Mouse (Mus musculus): ENCODE measurements around the gene Etl4.

Etl4 gene

GRCm38 (mm10) chr2:20768681-20769080 is 859.1 kb downstream of the Etl4 start:
- no peak for DNase-seq (ENCODE audit: low spot score)

DNA sequence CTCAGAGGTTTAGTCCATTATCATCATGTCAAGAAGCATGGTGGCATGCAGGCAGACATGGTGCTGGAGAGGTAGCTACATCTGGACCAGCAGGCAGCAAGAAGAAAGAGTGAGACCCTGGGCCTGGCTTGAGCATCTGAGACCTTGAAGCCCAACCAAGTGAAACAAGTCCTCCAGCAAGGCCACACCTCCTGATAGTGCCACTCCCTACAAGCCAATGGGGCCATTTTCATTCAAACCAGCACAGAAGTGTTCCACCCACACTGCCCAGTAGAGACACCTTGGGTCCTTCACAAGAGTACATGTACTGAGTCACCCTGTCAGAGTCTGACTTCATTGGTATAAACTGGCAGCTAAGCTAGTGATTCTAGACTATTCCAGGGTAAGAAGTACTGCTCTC is 860.6 kb downstream of the Etl4 start:
- no peak for DNase-seq (ENCODE audit: low spot score)

GRCm38 (mm10) chr2:20774462-20774861 is 864.9 kb downstream of the Etl4 start:
- DNase-seq (ENCODE audit: low spot score) = no peak

- no peak for DNase-seq (ENCODE audit: low spot score)
Measured at GRCm38 (mm10) chr2:20776171-20776704, 866.7 kb downstream of the Etl4 start.

DNA sequence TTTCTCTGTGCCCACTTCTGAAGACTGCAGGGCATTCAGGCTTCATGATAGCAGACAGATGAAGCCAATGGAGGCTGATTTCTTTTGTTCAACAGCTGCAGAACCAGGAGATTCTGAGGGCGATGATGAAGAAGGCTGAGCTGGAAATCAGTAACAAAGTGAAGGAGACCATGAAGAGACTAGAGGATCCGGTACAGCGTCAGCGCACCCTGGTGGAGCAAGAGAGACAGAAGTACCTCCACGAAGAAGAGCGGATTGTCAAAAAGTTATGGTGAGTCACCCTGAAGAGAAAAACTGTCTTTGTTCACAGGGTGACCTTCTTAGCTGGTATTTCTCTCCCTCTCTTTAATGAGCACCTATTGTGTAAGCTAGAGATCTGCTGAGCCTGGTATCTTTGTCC is 868.4 kb downstream of the Etl4 start:
- no peak for DNase-seq (ENCODE audit: low spot score)

DNA sequence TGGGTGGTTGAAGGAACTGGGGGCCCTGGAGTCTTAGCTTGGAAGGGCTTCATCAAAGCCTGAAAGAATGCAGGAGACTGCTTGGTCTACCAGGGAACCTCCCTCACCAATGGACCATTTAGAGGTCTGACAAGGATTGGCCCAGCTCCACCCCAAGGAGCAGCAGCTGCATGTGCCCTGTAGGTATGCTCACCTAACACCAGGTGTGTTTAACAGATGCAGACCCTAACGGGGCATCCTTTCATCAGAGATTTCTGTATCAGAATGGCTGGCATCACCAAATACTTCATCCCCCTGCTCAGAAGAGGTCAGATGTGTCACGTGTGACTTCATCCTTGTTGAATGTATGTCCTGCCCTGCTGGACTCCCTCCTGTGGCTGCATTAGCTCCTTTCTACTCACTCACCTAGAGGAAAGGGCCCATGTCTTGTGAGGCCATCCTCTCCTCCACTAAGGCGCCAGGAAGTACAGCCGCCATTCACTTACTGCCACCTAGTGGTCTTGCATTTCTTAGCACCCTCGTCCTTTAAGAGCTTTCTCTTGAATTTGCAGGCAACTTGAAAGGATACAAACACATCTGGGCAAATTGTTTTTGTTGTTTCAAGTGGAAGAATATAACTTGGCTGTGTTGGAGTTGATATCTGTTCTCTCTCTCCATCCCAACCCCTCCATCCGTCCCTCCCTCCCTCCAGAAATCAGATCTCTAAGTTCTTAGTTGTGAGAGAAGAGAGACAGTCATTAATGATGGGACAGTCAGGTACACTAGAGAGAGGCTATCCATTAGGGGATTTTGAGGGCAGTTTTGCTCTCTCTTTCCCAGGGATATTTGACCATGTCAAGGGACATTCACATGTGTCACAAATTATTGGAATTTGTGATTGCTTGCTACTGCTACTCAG is 870.2 kb downstream of the Etl4 start:
- DNase-seq (ENCODE audit: low spot score) = peak; percentile 13

DNA sequence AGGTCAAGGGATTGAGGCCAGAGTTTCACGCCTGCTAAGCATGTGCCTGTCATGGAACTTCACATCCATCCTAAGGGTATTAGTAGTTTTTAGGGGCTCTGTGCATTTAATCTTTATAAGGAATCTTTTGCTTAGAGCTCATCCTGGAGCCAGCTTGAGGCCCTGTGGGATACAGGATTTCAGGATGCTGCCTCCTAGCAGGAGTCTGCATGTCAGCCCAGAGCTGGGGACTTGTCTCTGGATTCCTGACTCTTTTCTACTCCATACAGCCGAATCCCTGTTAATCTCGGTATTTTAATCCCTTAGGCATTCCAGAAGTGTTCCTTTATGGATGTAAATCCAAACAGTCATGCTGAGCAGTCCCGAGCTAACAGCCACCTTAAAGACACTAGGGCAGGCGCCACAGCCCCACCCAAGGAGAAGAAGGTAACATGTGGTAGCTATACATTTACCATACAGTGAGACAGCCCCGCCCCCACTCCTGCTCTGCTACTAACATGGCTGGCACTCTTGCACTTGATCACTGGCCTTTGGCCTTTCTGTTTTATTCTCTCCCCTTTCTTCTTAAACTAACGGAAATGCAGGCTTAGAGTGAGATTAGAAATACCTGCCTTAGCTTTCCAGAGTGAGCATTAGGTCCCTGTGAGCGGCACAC is 891.8 kb downstream of the Etl4 start:
- DNase-seq (ENCODE audit: low spot score) = no peak

- DNase-seq (ENCODE audit: low spot score) = no peak
Measured at GRCm38 (mm10) chr2:20811506-20811905, 901.9 kb downstream of the Etl4 start.

DNA sequence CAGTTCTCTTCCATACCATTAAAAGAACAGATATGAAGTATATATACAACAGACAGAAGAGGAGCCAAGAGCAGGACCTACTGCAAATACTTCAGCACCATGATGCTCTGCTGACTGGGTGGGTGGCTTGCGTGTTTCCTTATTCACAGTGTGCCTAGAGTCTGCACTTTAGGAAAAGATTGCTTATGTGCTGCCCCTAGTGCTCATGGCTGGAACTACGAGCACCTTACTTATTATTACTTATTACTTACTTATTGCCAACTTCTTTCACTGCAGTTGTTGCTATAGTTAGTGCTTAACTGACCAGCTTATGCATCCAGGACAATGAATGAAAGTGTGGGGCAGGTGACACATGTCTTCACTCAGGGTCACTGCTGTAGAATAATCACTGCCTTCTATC is 904.4 kb downstream of the Etl4 start:
- no peak for DNase-seq (ENCODE audit: low spot score)

DNA sequence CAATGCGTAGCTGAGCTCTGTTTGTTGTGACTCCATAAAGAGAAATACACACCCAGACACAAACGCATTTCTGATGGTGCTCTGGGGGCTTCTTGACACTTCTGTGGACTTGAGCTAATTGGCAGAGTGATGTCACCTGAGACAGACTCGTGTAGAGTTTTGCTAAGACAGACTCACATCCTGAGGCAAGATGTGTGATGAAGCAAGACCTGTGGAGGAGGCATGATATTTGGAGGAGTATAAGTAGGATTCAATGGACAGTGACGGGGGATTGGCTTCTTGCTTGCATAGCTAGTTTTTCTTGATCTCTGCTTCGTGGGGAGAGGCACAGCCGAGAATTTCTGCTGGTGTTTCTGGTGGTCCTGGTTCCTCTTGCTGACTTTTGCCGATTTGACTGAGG is 908.6 kb downstream of the Etl4 start:
- no peak for DNase-seq (ENCODE audit: low spot score)

- no peak for DNase-seq (ENCODE audit: low spot score)
Measured at GRCm38 (mm10) chr2:20826258-20826657, 916.7 kb downstream of the Etl4 start.

DNA sequence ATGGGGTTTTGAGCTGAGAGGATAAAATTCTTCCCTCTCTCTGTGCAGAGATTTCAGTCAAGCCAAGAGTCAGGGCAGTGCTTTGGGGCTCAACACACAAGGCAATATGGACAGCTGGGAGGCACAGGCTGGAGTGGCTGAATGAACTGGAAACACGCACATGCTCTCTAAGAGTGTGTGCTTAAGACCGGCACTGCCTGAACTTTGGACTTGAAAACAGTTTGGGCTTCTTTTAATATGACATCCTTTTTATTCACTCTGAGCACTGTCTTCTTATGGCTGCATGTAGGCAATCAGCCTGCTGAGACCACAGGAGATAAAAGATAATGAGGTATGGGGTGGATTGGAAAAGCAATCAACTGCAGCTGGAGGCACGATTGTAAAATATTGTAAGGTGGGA is 921.3 kb downstream of the Etl4 start:
- no peak for DNase-seq (ENCODE audit: low spot score)

GRCm38 (mm10) chr2:20831608-20832406 is 922.2 kb downstream of the Etl4 start:
- no peak for DNase-seq (ENCODE audit: low spot score)

DNA sequence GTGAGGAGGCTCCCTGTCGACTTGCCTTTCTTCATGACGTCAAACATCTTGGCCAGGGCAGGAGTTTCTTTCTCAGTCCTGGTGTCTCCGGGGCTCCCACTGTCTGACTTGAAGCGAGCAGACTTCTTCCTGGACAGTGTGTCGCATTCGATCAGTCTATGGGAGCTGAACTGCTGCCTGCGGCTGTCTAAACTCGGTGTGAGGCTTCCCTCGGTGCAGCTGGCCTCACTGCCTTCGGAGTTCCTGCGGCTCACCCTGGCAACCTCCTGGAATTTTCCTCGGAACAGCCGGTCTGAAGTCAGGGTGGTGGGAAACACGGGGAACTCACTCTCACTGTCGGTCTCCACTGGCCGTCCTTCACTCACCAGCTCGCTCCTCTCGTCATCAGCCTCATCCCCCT is 939.8 kb downstream of the Etl4 start:
- DNase-seq (ENCODE audit: low spot score) = no peak

All from ovary, postnatal 10 days (tissue).